Mouse (Mus musculus): Measurements from ENCODE around the gene Actr5. TPM values are rescaled to one million over a fixed set of nuclear protein-coding genes. Genes with fewer than 3 reads are reported as not detected.

The Actr5 gene
- polyA plus RNA-seq, 1 experiment from 2014 or later = 13.0 TPM

DNA sequence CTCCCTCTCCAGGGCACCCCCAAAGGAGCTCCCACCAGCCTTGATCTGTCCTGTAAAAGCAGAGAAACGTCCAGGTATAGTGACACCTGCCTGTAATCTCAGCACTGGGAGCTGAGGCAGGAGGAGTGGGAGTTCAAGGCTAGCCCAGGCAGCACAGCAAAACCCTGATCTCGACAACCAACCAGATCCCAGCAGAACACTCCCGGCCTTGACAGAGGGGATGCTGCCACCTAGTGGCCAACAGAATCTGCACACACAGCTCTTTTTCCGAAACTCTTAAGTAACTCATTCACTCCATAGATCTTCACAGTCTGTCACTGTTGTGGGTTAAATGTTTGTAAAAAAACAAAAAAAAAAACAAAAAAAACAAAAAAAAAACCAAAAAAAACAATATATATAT is 28.3 kb downstream of the Actr5 start:
- no peak overlapping the region for H3K9ac ChIP-seq (ENCODE audit: low read length)
- no peaks in the 10 kb centered on the region for H3K36me3 ChIP-seq (ENCODE audit: control insufficient read depth, insufficient read depth, low read length)
- no peaks in the 10 kb centered on the region for H3K9me3 ChIP-seq (ENCODE audit: control insufficient read depth, low read length)
- no peak overlapping the region for H3K4me2 ChIP-seq (ENCODE audit: low read length)
- no peak overlapping the region for H3K4me3 ChIP-seq (ENCODE audit: low read depth, low read length)
- 7% methylated on average over 4 of the region's 4 CpGs for WGBS
- ATAC-seq (replicated peaks; ENCODE audit: low FRiP score, low TSS enrichment, low read depth) (0 out of 2 replicates have a peak, but pooled peaks have one; percentile 36), DNase-seq (ENCODE audit: low spot score) (peak; percentile 84)
- H3K27ac ChIP-seq (ENCODE audit: low read depth) = no peak overlapping the region
- no peaks in the 10 kb centered on the region for H3K4me1 ChIP-seq (replicated peaks; ENCODE audit: control insufficient read depth, insufficient read depth, low read length)
- no peaks in the 10 kb centered on the region for H3K27me3 ChIP-seq (replicated peaks; ENCODE audit: control insufficient read depth, insufficient read depth, low read length)

DNA sequence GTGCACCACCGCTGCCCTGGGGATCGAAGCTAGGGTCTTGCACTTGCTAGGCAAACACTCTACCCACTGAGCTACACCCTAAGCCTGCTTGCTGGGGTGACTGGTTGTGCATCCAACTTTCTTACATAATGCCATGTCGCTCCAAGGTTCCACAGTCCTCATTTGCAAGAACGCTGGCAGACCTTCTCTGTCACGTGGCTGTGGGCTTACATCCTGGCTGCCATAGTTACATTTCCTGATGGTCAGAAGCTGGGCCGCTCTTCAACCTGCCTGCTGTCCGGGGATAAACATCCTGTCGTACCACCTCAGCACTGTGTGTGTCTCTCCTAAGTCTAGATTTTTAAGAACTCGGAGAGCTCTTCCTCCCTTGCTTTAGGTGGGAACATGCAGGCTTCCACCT is 30.0 kb downstream of the Actr5 start:
- ATAC-seq (replicated peaks; ENCODE audit: low FRiP score, low TSS enrichment, low read depth) = no peak
- Histone ChIP-seq H3K4me3 (ENCODE audit: low read depth, low read length) (no peak overlapping the region), H3K9ac (ENCODE audit: low read length) (no peak overlapping the region), H3K27me3 (replicated peaks; ENCODE audit: control insufficient read depth, insufficient read depth, low read length) (no peaks in the 10 kb centered on the region), H3K4me1 (replicated peaks; ENCODE audit: control insufficient read depth, insufficient read depth, low read length) (peaks cover 9% of the 10 kb centered on the region), H3K9me3 (ENCODE audit: control insufficient read depth, low read length) (no peaks in the 10 kb centered on the region), H3K27ac (ENCODE audit: low read depth) (no peak overlapping the region), H3K4me2 (ENCODE audit: low read length) (no peak overlapping the region), H3K36me3 (ENCODE audit: control insufficient read depth, insufficient read depth, low read length) (no peaks in the 10 kb centered on the region)
- DNase-seq (ENCODE audit: low spot score) = no peak
- WGBS = 64% methylated on average over 9 of the region's 9 CpGs

DNA sequence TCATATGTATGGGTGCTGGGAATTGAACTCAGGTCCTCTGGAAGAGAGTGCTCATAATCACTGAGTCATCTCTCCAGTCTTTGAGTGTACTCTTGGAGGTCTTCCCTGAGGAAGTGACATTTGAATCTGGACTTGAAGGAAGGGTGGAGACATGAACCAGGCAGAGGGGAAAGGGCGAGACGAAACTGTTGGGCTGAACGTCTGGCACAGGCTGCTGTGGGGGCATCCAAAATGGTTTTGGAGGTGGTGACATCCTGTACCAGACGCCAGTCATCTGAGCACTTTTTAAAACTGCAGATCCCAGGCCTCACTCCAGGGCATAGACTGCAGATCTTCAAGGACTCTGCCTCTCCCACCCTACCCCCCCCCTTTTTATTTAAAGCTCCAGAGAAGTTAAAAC is 31.1 kb downstream of the Actr5 start:
- no peaks in the 10 kb centered on the region for H3K27me3 ChIP-seq (replicated peaks; ENCODE audit: control insufficient read depth, insufficient read depth, low read length)
- no peak for DNase-seq (ENCODE audit: low spot score)
- no peak overlapping the region for H3K4me3 ChIP-seq (ENCODE audit: low read depth, low read length)
- no peaks in the 10 kb centered on the region for H3K36me3 ChIP-seq (ENCODE audit: control insufficient read depth, insufficient read depth, low read length)
- H3K4me1 ChIP-seq (replicated peaks; ENCODE audit: control insufficient read depth, insufficient read depth, low read length) = peaks cover 9% of the 10 kb centered on the region
- H3K9ac ChIP-seq (ENCODE audit: low read length) = no peak overlapping the region
- 72% methylated on average over 4 of the region's 4 CpGs for WGBS
- no peaks in the 10 kb centered on the region for H3K9me3 ChIP-seq (ENCODE audit: control insufficient read depth, low read length)
- H3K27ac ChIP-seq (ENCODE audit: low read depth) = no peak overlapping the region
- ATAC-seq (replicated peaks; ENCODE audit: low FRiP score, low TSS enrichment, low read depth) = no peak
- H3K4me2 ChIP-seq (ENCODE audit: low read length) = no peak overlapping the region

DNA sequence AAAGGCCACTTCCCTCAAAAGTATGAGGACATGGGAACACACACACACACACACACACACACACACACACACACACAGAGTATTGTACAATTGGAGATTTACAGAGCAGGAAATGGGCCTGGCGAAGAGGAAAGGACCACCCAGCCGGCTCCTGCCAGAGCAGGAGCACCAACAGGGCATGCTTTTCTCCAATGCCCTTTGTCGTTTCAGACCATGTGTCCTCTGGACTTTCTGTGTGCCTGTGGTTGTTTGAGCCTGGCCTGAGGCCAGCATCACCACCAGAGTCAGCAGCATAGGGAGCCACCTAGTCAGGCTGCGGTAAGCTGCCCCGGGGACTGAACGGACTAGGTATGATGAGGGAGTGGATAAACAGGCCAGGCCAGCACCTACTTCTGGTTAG is 34.1 kb downstream of the Actr5 start:
- peak overlapping the region; percentile 39; the same call in 1 of the 2 replicates for H3K27ac ChIP-seq (ENCODE audit: low read depth)
- 35% methylated on average over 6 of the region's 6 CpGs for WGBS

DNA sequence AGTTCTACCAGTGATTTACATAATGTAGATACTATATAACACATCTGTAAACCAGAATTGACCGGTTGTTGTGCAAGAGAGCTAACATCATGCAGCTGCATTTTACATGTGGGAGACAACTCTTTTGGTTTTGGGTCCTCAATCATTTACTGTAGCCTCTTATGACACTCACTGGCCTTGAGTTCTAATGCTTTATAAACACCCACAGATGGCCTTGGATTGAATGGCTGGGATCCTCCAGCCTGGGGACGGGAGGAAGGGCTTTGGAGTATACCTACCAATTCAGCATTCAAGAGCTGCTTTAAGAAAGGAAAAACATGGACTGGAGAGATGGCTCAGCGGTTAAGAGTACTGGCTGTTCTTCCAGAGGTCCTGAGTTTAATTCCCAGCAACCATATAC is 34.7 kb downstream of the Actr5 start:
- ATAC-seq (replicated peaks; ENCODE audit: low FRiP score, low TSS enrichment, low read depth) (no peak), DNase-seq (ENCODE audit: low spot score) (no peak)
- peaks cover 9% of the 10 kb centered on the region for H3K4me1 ChIP-seq (replicated peaks; ENCODE audit: control insufficient read depth, insufficient read depth, low read length)
- H3K27me3 ChIP-seq (replicated peaks; ENCODE audit: control insufficient read depth, insufficient read depth, low read length) = no peaks in the 10 kb centered on the region
- 60% methylated on average over 3 of the region's 3 CpGs for WGBS
- no peaks in the 10 kb centered on the region for H3K36me3 ChIP-seq (ENCODE audit: control insufficient read depth, insufficient read depth, low read length)
- H3K9me3 ChIP-seq (ENCODE audit: control insufficient read depth, low read length) = no peaks in the 10 kb centered on the region
- H3K9ac ChIP-seq (ENCODE audit: low read length) = no peak overlapping the region
- peak overlapping the region; percentile 39; the same call in 1 of the 2 replicates for H3K27ac ChIP-seq (ENCODE audit: low read depth)
- H3K4me2 ChIP-seq (ENCODE audit: low read length) = no peak overlapping the region
- no peak overlapping the region for H3K4me3 ChIP-seq (ENCODE audit: low read depth, low read length)

More for the DNA sequence above, 34.1 kb downstream of the Actr5 start:
- no peaks in the 10 kb centered on the region for H3K9me3 ChIP-seq (ENCODE audit: control insufficient read depth, low read length)
- peak; percentile 36; the same call in 1 of the 2 replicates for ATAC-seq (replicated peaks; ENCODE audit: low FRiP score, low TSS enrichment, low read depth)
- no peak overlapping the region for H3K4me2 ChIP-seq (ENCODE audit: low read length)
- no peak for DNase-seq (ENCODE audit: low spot score)
- H3K4me1 ChIP-seq (replicated peaks; ENCODE audit: control insufficient read depth, insufficient read depth, low read length) = peaks cover 9% of the 10 kb centered on the region
- no peak overlapping the region for H3K9ac ChIP-seq (ENCODE audit: low read length)
- no peaks in the 10 kb centered on the region for H3K27me3 ChIP-seq (replicated peaks; ENCODE audit: control insufficient read depth, insufficient read depth, low read length)
- H3K36me3 ChIP-seq (ENCODE audit: control insufficient read depth, insufficient read depth, low read length) = no peaks in the 10 kb centered on the region
- no peak overlapping the region for H3K4me3 ChIP-seq (ENCODE audit: low read depth, low read length)

DNA sequence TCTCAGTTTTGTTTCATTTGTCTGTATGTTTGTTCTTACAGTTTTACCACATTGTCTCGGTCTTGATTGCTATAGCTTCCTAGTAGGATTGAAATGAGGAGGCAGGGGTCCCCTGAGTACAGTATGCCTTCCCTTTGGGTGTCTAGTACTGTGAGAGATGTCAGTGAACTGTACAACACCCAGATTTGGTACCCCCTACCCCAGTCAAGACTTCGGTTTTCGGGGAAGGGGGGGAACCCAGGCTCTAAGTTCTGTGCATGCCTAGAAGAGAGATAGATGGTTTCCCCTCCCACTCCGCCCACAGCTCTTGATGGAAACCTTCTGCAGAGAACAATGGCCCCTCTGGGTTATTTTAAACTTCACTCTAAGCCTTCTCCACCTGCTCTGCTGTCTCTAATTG is 40.4 kb downstream of the Actr5 start, which contains the start of gene Ppp1r16b:
Gene Ppp1r16b (plus strand): TSS at position 301 of the 400 bp plus-strand sequence.
- no peaks in the 10 kb centered on the region for H3K9me3 ChIP-seq (ENCODE audit: control insufficient read depth, low read length)
- 66% methylated on average over 4 of the region's 4 CpGs for WGBS
- H3K9ac ChIP-seq (ENCODE audit: low read length) = no peak within 1 kb of the TSS
- H3K27ac ChIP-seq (ENCODE audit: low read depth) = peak within 1 kb of the TSS; percentile 12; the same call in 1 of the 2 replicates
- no peak within 1 kb of the TSS for H3K4me3 ChIP-seq (ENCODE audit: low read depth, low read length)
- H3K36me3 ChIP-seq (ENCODE audit: control insufficient read depth, insufficient read depth, low read length) = no peaks in the 10 kb centered on the region
- H3K27me3 ChIP-seq (replicated peaks; ENCODE audit: control insufficient read depth, insufficient read depth, low read length) = peaks cover 51% of the 10 kb centered on the region
- DNase-seq (ENCODE audit: low spot score) = no peak
- H3K4me2 ChIP-seq (ENCODE audit: low read length) = no peak within 1 kb of the TSS
- H3K4me1 ChIP-seq (replicated peaks; ENCODE audit: control insufficient read depth, insufficient read depth, low read length) = peaks cover 14% of the 10 kb centered on the region
- ATAC-seq (replicated peaks; ENCODE audit: low FRiP score, low TSS enrichment, low read depth) = no peak

DNA sequence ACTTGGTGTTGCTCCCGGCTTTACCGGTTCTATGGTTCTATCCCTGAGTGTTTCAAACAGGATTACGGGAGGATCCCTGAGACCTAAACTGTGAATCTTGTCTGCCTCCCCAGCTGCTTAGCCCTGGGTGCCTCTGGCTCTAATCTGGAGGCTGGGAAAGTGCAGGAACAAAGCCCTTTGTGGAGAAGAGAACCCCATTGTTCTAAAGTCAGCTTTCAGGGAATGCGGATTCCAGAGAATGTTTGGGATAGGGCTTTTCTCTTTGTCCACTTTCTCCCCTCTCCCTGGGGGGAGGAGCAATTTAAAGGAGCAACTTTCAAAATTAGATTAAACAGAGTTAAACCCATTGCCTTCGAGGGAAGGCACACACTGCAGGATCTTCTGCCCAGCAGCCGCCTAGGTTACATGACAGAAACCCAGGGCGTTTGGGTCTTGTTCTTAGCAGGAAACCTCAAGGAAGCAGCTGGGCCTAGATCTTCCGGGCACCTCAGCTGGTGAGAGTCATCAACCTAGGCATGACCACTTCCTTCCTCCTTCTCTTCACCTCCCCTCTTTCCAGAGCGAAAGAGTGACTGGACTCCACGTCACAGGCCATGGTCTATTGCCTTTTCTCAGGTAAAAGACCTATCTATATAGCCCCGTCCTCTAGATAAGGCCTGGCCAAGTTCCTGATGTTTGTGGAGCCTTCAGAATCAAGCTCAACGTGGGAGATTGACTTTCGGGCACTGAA is 41.5 kb downstream of the Actr5 start:
- no peaks in the 10 kb centered on the region for H3K36me3 ChIP-seq (ENCODE audit: control insufficient read depth, insufficient read depth, low read length)
- peaks cover 56% of the 10 kb centered on the region for H3K27me3 ChIP-seq (replicated peaks; ENCODE audit: control insufficient read depth, insufficient read depth, low read length)
- H3K4me2 ChIP-seq (ENCODE audit: low read length) = no peak overlapping the region; the same call in 1 of the 2 replicates
- H3K27ac ChIP-seq (ENCODE audit: low read depth) = peak overlapping the region; percentile 12; the same call in 1 of the 2 replicates
- no peak for DNase-seq (ENCODE audit: low spot score)
- no peaks in the 10 kb centered on the region for H3K9me3 ChIP-seq (ENCODE audit: control insufficient read depth, low read length)
- 50% methylated on average over 13 of the region's 13 CpGs for WGBS
- no peak overlapping the region for H3K4me3 ChIP-seq (ENCODE audit: low read depth, low read length)
- ATAC-seq (replicated peaks; ENCODE audit: low FRiP score, low TSS enrichment, low read depth) = no peak
- peaks cover 14% of the 10 kb centered on the region for H3K4me1 ChIP-seq (replicated peaks; ENCODE audit: control insufficient read depth, insufficient read depth, low read length)
- H3K9ac ChIP-seq (ENCODE audit: low read length) = no peak overlapping the region

DNA sequence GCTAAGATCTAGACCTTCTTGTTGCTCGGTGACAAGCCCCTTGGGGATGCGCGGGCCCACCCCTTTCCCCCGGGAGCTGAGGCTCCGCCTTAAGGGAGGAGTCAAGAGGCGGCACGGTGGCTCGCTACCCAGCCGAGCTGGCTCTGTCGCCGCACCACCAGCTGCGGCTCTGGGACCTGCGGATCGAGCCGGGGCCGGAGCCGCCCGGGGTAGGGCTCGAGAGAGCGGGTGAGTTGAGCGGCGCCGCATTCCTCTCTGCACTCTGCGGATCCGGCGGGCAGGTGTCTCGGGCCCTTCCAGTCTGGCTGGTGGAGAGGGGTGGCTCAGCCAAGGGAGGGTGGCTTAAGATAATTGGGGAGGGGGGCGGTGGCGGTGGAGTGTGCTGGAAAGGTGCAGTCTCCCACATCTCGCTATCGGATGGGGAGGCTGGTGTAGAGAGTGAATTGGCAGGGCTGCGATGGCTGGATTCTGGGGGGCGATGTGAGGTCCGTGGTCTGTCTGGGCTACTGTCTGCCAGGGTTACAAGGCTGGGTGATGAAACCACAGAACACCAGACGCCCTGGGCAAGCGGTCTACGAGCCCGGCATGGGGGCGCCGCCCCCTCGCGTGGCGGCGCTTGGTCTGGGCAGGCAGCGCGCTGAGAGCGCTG is 42.5 kb downstream of the Actr5 start:
- Histone ChIP-seq H3K4me3 (ENCODE audit: low read depth, low read length) (peak overlapping the region; percentile 40), H3K4me2 (ENCODE audit: low read length) (peak overlapping the region; percentile 75), H3K27me3 (replicated peaks; ENCODE audit: control insufficient read depth, insufficient read depth, low read length) (peaks cover 56% of the 10 kb centered on the region), H3K4me1 (replicated peaks; ENCODE audit: control insufficient read depth, insufficient read depth, low read length) (peaks cover 14% of the 10 kb centered on the region), H3K27ac (ENCODE audit: low read depth) (no peak overlapping the region), H3K9ac (ENCODE audit: low read length) (peak overlapping the region; percentile 29), H3K36me3 (ENCODE audit: control insufficient read depth, insufficient read depth, low read length) (no peaks in the 10 kb centered on the region), H3K9me3 (ENCODE audit: control insufficient read depth, low read length) (no peaks in the 10 kb centered on the region)
- DNase-seq (ENCODE audit: low spot score) (peak; percentile 67), ATAC-seq (replicated peaks; ENCODE audit: low FRiP score, low TSS enrichment, low read depth) (peak; percentile 61)
- under 1% methylated on average over 47 of the region's 47 CpGs for WGBS

Measured in intestine, embryonic 14.5 days (tissue).